Comparison of ENCODE assay signal across 18 mouse cellular contexts in genomic region chr8:116673493-116673892, GRCm38 (mm10).
DNase-seq lines count a peak whose midpoint lies in the region; ATAC-seq lines count a peak whose summit lies in the region.
"Had no signal": no experiment of that assay in that cellular context is flagged by ENCODE, and none has a peak within 500 bp of the region (broad histone marks: within the 10 kb centered on the region; RNA-seq: fewer than 3 reads in every experiment).

No protein-coding gene starts in this region.

- ATAC-seq in frontal cortex, adult (ENCODE audit: low TSS enrichment) = peak; percentile 11; the same call in 1 of the 2 replicates
- ATAC-seq: forebrain, embryonic 14.5 days; forebrain, postnatal 0 days; hindbrain, embryonic 16.5 days; Patski had no signal

- no peak for DNase-seq in frontal cortex, postnatal 14 days (ENCODE audit: low spot score in 2 of 2)
- DNase-seq in ES-CJ7 (ENCODE audit: low read depth, low spot score) (peak; percentile 93), WW6 (ENCODE audit: low read depth, low spot score) (peak; percentile 39)
- no peak for DNase-seq in testis, postnatal 10 days (ENCODE audit: low spot score)
- DNase-seq in kidney, postnatal 4 days = no peak
- DNase-seq: adrenal gland, postnatal 10 days; adrenal gland, postnatal 36 days; cerebellum, adult 11 months; cerebellum, adult 9-11 months; forebrain, postnatal 0 days; gastrocnemius, postnatal 10 days; gastrocnemius, postnatal 36 days; heart, adult 2 months; kidney, adult 11 months had no signal

Comparison
In these comparisons a context has a peak if more than half of its experiments do, and no peak if none do; other contexts are left out.
1. DNase-seq: peak in ES-CJ7 (single experiment) and WW6 (single experiment); none in frontal cortex, postnatal 14 days (0 of 2), testis, postnatal 10 days (single experiment) and kidney, postnatal 4 days (0 of 2).